Mouse (Mus musculus) stomach, postnatal 0 days (tissue): ENCODE data around the gene Mettl8.

Experiments used
- CTCF ChIP-seq: IDR thresholded peaks from 2 replicates; pipeline ENCODE4 v1.5.1; 2016; ENCODE audit warnings: antibody characterized with exemption, low read depth, mild to moderate bottlenecking, moderate library complexity
- EP300 ChIP-seq: optimal IDR thresholded peaks from 2 replicates; pipeline ENCODE3; 2016; ENCODE audit warnings: antibody characterized with exemption

GRCm38 (mm10) chr2:70951944-70952343, 103.4 kb downstream of the Mettl8 start:
- TF ChIP-seq CTCF: no peak
- TF ChIP-seq EP300: no peak
